Mouse (Mus musculus) forebrain, embryonic 15.5 days (tissue): ENCODE data around the gene Metrn. TPM values are rescaled to one million over a fixed set of nuclear protein-coding genes. Genes with fewer than 3 reads are reported as not detected.
"Not testable (repeated sequence)": the region's sequence is repeated elsewhere in the genome, so short reads cannot be mapped to it uniquely, and the experiment has no call there.

Experiments used
- ATAC-seq: fragments of 200-750 bp; cut with Nextera tagmentation; replicated peaks from 2 replicates; pipeline ENCODE4 v1.8.0; 2017; ENCODE audit warnings: mild to moderate bottlenecking, moderate TSS enrichment, moderate library complexity
- H3K27ac ChIP-seq: fragments of 300-500 bp; sonication (generic); replicated peaks from 2 replicates; pipeline ENCODE4 v1.5.1; 2015; ENCODE audit warnings: mild to moderate bottlenecking, inconsistent platforms
- H3K27me3 ChIP-seq: fragments of 300-500 bp; sonication (generic); 2 replicates; pipeline ENCODE4 v1.6.1; 2015; ENCODE audit warnings: inconsistent platforms
- H3K36me3 ChIP-seq: fragments of 300-500 bp; sonication (generic); 2 replicates; pipeline ENCODE4 v1.6.1; 2015; ENCODE audit warnings: mild to moderate bottlenecking, inconsistent platforms
- H3K4me1 ChIP-seq: fragments of 300-500 bp; sonication (generic); 2 replicates; pipeline ENCODE4 v1.6.1; 2015; ENCODE audit warnings: inconsistent platforms
- H3K4me2 ChIP-seq: fragments of 300-500 bp; sonication (generic); replicated peaks from 2 replicates; pipeline ENCODE4 v1.6.1; 2015; ENCODE audit warnings: mild to moderate bottlenecking, inconsistent platforms
- H3K4me3 ChIP-seq: fragments of 300-500 bp; sonication (generic); 2 replicates; pipeline ENCODE4 v1.5.1; 2015; ENCODE audit warnings: mild to moderate bottlenecking, inconsistent platforms
- H3K9ac ChIP-seq: fragments of 300-500 bp; sonication (generic); replicated peaks from 2 replicates; pipeline ENCODE4 v1.6.1; 2015; ENCODE audit warnings: mild to moderate bottlenecking, inconsistent platforms
- H3K9me3 ChIP-seq: fragments of 300-500 bp; sonication (generic); 2 replicates; pipeline ENCODE4 v1.6.1; 2016; ENCODE audit warnings: inconsistent platforms
- WGBS: fragments of 180-500 bp; shearing (Covaris S2); methylation state at CpG from one replicate; pipeline ENCODE4 v1.1.7; 2015; ENCODE audit warnings: mixed read lengths; 5-methylcytosine and 5-hydroxymethylcytosine counted together
- polyA plus RNA-seq: library from polyadenylated mRNA; unstranded; fragments of >200 nt; fragmentation: Nextera tagmentation; extraction: Ambion mirVana; gene quantifications from 2 replicates; pipeline ENCODE4 v1.2.1, GENCODE M21; 2015

Gene Metrn
- polyA plus RNA-seq, 1 experiment from 2014 or later = 37.3 TPM

DNA sequence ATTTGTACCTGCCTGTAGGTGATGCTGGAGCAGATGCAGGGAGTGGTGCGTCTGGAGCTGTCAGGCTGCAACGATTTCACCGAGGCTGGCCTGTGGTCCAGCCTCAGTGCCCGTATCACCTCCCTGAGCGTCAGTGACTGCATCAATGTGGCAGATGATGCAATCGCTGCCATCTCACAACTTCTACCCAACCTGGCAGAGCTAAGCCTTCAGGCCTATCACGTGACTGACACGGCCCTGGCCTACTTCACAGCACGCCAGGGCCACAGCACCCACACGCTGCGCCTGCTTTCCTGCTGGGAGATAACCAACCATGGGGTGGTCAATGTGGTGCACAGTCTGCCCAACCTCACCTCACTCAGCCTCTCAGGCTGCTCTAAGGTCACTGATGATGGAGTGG, 20.7 kb upstream of the Metrn start:
- Histone ChIP-seq H3K36me3 (peaks cover 27% of the 10 kb centered on the region), H3K27me3 (peaks cover 22% of the 10 kb centered on the region), H3K9ac (no peak overlapping the region), H3K4me1 (peaks cover 18% of the 10 kb centered on the region), H3K4me2 (no peak overlapping the region), H3K27ac (no peak overlapping the region), H3K9me3 (no peaks in the 10 kb centered on the region), H3K4me3 (no peak overlapping the region)
- WGBS = 93% methylated on average over 11 of the region's 11 CpGs
- ATAC-seq = no peak

DNA sequence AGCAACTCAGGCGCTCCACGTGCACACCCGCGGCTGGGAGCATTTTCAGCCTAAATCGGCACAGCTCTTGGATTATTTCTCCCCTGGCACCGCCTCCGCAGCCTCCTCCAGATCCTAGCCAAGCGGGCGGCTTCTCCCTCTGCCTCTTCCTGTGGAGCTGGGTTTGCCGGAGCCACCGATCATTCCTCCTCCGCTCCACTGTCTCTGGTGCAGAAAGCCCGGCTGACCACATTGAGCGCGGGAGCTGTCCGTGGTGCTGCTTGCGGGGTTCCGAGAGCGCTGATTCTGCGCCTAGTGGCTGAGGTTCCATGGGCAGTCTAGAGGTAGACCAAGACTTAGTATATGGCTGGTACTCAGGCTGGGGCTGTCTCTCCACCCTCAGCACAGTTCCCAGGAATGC, 16.5 kb upstream of the Metrn start:
- Histone ChIP-seq H3K9ac (peak overlapping the region; percentile 28), H3K4me3 (peak overlapping the region; percentile 16), H3K9me3 (no peaks in the 10 kb centered on the region), H3K4me1 (peaks cover 40% of the 10 kb centered on the region), H3K27me3 (peaks cover 8% of the 10 kb centered on the region), H3K36me3 (peaks cover 16% of the 10 kb centered on the region), H3K4me2 (peak overlapping the region; percentile 35), H3K27ac (no peak overlapping the region)
- ATAC-seq = no peak
- 2% methylated on average over 20 of the region's 20 CpGs for WGBS

DNA sequence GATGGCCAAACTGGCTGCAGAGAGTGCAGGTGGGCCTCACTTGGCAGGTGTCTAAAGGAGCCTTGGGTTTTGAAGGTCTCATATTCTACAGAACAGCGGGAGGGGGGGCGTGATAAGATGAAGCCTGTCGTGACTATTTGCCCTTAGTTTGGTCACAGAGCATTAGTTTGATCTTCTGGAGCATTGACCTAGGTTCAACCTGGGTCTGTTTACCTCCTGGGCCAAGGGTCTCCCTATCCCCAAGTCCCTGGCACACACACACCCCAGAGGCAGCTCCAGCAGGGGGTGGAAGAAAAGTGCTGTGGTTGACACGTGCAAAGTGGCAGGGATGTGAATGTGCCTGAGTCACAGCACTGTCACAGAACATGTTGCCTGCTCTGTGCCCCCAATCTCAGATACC, 14.0 kb upstream of the Metrn start:
- H3K4me2 ChIP-seq = peak overlapping the region; percentile 89
- H3K27me3 ChIP-seq = no peaks in the 10 kb centered on the region
- H3K9ac ChIP-seq = no peak overlapping the region
- H3K36me3 ChIP-seq = no peaks in the 10 kb centered on the region
- no peak overlapping the region for H3K27ac ChIP-seq
- no peak for ATAC-seq
- H3K9me3 ChIP-seq = no peaks in the 10 kb centered on the region
- 82% methylated on average over 4 of the region's 4 CpGs for WGBS
- H3K4me1 ChIP-seq = peaks cover 47% of the 10 kb centered on the region
- H3K4me3 ChIP-seq = peak overlapping the region; percentile 99; the same call in 1 of the 2 replicates

DNA sequence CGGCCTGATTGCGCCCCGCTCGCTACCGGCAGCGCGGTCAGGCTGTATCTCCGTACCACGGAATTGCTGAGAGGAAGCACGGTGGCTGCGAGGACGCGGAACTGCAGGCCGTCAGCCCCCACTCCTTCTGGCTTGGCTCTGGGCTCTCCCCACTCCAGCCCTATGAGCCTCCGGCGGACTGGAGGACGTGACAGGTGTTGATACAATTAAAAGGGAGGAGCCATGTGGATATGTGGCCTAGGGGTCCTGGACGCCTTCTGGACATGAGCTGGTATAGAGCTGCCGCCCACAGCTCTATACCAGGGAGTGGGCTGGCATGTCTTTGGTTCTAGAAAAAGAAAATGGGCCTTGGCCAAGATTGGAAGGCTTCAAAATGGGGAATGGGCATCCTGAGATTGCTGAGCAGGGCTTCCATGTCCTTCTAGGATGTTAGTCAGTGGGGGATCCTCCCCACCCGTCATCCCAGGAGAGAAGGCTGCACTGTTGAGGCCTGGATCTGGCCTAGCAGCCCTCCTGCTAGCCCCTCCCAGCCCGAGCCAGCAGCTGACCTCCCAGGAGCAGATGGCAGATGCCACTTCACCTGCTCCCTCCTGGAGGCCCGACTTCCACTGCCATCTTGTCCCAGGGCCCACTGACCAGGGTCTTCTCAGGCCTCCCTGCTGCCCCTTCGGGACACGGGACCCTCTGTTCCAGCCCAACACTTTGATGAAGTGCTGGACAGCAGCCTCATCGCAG, 12.8 kb upstream of the Metrn start:
- no peaks in the 10 kb centered on the region for H3K27me3 ChIP-seq
- H3K36me3 ChIP-seq = no peaks in the 10 kb centered on the region
- no peaks in the 10 kb centered on the region for H3K9me3 ChIP-seq
- peaks cover 47% of the 10 kb centered on the region for H3K4me1 ChIP-seq
- peak overlapping the region; percentile 89 for H3K4me2 ChIP-seq
- 6% methylated on average over 25 of the region's 25 CpGs for WGBS
- H3K27ac ChIP-seq = peak overlapping the region; percentile 98
- ATAC-seq = peak; percentile 53
- H3K4me3 ChIP-seq = peak overlapping the region; percentile 99
- peak overlapping the region; percentile 99 for H3K9ac ChIP-seq

DNA sequence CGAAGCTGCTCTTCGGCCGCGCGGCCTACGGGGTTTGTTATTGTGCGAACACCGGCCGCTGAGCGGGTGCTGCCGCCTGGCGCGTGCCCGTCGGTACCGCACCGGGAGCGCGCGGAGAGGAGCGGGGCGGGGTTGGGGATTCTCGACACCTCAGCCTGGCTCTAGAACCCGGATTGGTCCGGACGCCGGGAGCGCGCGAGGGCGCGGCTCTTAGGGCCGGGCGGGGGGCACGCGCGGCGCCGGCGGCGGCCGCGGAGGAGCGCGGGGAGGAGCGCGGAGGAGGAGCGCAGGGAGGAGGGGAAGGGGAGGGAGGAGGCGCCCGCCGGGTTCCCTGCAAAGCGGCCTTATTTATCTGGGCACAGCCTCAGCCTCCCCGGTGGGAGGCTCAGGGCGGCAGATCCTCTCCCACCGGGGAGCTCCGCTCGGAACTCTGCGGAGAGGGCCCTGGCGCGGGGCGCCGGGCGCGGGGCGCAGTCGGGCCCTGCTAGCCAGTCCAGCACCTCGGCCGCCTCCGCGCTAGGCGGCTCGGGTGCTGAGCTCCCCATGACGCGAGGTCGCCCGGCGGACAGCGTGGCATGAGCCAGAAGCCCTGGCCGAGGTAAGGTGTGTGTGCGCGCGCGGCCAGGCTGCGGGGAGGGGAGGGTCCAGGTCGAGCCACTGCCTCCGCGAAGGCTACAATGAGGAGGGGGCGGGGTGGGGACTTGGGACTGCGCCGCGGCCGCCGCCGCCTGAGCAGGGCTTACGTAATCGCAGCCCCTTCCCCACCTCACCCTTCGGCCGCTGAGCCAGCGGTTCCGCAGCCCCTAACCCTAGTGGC, 12.1 kb upstream of the Metrn start, which contains the start of gene Fbxl16:
Fbxl16 (plus strand) TSS at position 297 of the 817 bp plus-strand sequence.
- Histone ChIP-seq H3K27ac (peak within 1 kb of the TSS; percentile 98), H3K27me3 (no peaks in the 10 kb centered on the region), H3K4me2 (peak within 1 kb of the TSS; percentile 89), H3K9me3 (no peaks in the 10 kb centered on the region), H3K4me3 (peak within 1 kb of the TSS; percentile 99), H3K9ac (peak within 1 kb of the TSS; percentile 99), H3K4me1 (peaks cover 42% of the 10 kb centered on the region), H3K36me3 (no peaks in the 10 kb centered on the region)
- ATAC-seq = peak; percentile 86
- under 1% methylated on average over 93 of the region's 100 CpGs for WGBS

DNA sequence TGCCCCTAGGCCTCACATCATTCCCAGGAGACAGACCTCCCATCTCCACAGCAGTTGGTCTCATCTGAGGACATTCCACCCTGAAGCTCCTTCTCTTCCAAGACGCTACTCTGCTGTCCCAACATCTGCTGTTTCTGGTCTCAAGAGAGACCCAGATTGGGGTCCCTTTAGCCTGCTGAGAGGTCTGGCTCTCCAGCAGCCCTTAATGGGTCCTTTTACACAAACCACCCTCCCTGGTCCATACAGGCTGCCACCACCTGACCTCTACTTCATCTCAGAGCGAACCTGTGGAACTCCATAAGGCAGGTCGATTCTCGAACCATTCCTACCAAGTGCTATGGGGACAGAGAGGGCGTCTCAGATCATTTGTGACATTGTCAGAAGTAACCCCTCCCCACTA, 11.1 kb upstream of the Metrn start:
- H3K4me2 ChIP-seq = peak overlapping the region; percentile 89
- peak overlapping the region; percentile 99 for H3K9ac ChIP-seq
- no peaks in the 10 kb centered on the region for H3K27me3 ChIP-seq
- peaks cover 43% of the 10 kb centered on the region for H3K4me1 ChIP-seq
- H3K27ac ChIP-seq = peak overlapping the region; percentile 98
- ATAC-seq = peak; percentile 2; the same call in 1 of the 2 replicates
- H3K9me3 ChIP-seq = no peaks in the 10 kb centered on the region
- WGBS = 45% methylated on average over 5 of the region's 5 CpGs
- no peaks in the 10 kb centered on the region for H3K36me3 ChIP-seq
- H3K4me3 ChIP-seq = peak overlapping the region; percentile 99

DNA sequence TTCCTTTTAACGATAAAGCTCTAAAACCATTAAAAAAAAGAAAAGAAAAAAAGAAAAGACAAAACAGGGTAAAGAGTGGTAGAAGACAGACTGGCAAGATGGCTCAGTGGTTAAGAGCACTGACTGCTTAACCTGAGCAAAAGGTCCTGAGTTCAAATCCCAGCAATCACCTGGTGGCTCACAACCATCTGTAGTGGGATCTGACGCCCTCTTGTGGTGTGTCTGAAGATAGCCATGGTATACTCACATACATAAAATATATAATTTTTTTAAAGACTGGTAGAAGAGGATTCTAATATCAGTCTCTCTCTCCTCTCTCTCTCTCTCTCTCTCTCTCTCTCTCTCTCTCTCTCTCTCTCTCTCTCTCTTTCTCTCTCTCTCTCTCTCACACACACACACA, 10.5 kb upstream of the Metrn start:
- not testable (repeated sequence) for H3K27me3 ChIP-seq, H3K9ac ChIP-seq, ATAC-seq, H3K4me3 ChIP-seq, H3K36me3 ChIP-seq, H3K9me3 ChIP-seq, H3K4me2 ChIP-seq, H3K27ac ChIP-seq
- 49% methylated on average over 2 of the region's 2 CpGs for WGBS
- H3K4me1 ChIP-seq = peaks cover 43% of the 10 kb centered on the region

DNA sequence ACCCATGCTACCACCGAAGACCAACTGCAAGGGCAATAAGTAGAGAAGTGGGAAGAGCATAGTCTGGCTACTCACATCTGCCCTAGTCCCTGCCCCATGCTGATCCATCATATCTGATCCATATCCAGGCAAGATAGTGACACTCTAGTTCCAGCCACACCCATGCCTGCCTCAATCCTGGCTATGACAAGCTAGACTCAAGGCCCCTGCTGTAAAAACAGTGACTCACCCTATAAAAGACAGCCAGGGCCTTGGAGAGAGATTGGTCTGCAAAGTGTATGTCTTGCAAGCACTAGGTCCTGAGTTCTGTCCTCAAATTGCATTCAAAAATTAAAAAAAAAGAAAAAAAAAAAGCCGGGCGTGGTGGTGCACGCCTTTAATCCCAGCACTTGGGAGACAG, 9.6 kb upstream of the Metrn start:
- Histone ChIP-seq H3K4me1 (peaks cover 46% of the 10 kb centered on the region), H3K27ac (no peak overlapping the region)
- no peak for ATAC-seq

DNA sequence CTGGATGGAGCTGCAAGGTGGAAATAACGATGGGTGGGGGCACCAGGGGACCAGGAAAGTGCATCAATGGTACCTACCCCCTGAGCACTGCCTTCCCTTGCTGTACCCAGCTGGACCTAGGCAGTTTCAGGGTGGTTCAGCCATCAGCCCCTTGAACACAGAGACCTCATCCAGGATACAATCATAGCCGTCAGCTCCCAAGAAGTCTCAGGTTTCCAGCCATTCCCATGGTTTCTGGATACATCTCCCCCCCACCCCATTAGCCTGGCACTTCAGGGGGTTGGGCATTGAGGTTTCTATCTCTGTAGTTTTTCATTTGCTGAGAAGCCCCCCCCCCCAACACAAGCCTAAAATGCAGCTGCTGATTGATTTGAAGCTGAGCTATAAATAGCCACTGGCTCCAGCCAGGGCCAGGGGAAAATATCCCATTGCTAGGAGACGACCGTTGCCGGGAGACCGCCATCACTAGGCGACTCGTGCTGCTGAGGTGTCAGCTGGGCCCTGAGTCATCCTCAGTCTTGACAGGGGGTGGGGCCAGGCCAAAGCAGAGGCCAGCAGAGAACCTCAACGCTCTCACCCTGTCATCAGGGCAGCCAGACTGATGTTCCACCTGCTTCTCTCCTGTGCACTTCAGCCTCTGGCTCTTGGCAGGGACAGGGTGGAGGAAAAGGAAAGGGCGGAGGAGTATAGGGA, 6.0 kb upstream of the Metrn start:
- Histone ChIP-seq H3K4me3 (no peak overlapping the region), H3K4me2 (peak overlapping the region; percentile 28), H3K27ac (peak overlapping the region; percentile 86), H3K4me1 (peaks cover 25% of the 10 kb centered on the region), H3K9ac (peak overlapping the region; percentile 20; the same call in 1 of the 2 replicates), H3K9me3 (no peaks in the 10 kb centered on the region), H3K27me3 (no peaks in the 10 kb centered on the region), H3K36me3 (no peaks in the 10 kb centered on the region)
- WGBS = 9% methylated on average over 10 of the region's 10 CpGs
- peak; percentile 87 for ATAC-seq

More for the DNA sequence above, 9.6 kb upstream of the Metrn start:
- no peak overlapping the region for H3K4me3 ChIP-seq
- H3K9me3 ChIP-seq = no peaks in the 10 kb centered on the region
- no peak overlapping the region for H3K9ac ChIP-seq
- no peak overlapping the region for H3K4me2 ChIP-seq
- WGBS = 93% methylated on average over 4 of the region's 4 CpGs
- H3K27me3 ChIP-seq = no peaks in the 10 kb centered on the region
- no peaks in the 10 kb centered on the region for H3K36me3 ChIP-seq

DNA sequence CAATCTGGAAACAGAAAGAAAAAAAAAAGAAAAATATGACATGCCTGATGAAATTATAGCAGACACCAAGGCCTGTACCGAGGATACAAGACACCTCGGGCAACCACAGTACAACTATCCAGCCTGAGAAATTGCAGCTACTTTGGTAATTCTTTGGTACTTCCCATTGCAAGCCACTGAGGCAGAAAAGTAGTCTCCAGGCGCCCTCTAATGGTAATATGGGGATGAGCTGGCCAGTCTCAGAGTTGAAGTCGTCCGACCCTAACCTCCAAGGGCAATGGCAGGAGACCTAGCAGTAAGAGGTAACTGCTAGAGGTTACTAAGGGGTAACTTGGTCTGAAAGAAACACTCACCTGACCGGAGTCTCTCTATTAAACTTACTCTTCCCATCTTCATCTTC, 4.1 kb upstream of the Metrn start:
- no peaks in the 10 kb centered on the region for H3K9me3 ChIP-seq
- 8% methylated on average over 6 of the region's 6 CpGs for WGBS
- no peak for ATAC-seq

DNA sequence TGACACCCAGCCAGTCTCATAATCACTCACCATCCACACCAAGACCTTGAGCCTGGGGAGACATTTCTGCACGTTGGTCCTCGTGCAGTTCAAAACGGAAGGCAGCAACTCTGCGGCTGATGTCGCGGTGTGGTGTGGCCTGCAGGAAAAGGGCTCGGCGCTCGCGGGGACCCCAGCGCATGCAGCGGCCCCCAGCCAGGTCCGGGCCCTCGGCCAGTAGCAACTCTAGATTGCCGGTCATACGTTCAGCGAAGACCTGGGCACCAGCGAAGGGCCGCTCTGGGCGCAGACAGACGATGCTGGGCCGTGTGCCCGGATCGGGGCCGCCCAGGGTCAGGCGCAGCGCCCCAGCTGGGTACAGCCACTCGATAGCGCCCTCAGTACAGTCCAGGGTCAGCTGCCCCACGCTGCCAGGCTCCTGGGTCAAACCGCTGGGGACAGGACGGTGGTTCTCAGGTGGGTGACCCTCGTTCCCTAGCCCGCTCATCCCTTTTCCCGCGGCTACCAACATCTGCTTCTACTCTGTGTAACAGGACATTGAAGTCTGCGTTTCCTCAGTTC, 645 bp downstream of the Metrn start:
- Histone ChIP-seq H3K4me1 (peaks cover 60% of the 10 kb centered on the region), H3K27me3 (0 out of 2 replicates have a peak, but pooled peaks cover 4% of the 10 kb centered on the region), H3K4me2 (peak overlapping the region; percentile 86), H3K27ac (peak overlapping the region; percentile 40), H3K9ac (peak overlapping the region; percentile 44), H3K36me3 (no peaks in the 10 kb centered on the region), H3K9me3 (no peaks in the 10 kb centered on the region), H3K4me3 (peak overlapping the region; percentile 63)
- no peak for ATAC-seq
- 1% methylated on average over 37 of the region's 37 CpGs for WGBS

More for the DNA sequence above, 4.1 kb upstream of the Metrn start:
- Histone ChIP-seq H3K9ac (no peak overlapping the region), H3K36me3 (no peaks in the 10 kb centered on the region), H3K4me3 (no peak overlapping the region), H3K4me1 (peaks cover 39% of the 10 kb centered on the region), H3K27me3 (0 out of 2 replicates have a peak, but pooled peaks cover 4% of the 10 kb centered on the region), H3K4me2 (no peak overlapping the region), H3K27ac (no peak overlapping the region)
